Mouse (Mus musculus) urinary bladder, postnatal 25 days (tissue): Measurements from ENCODE around the gene Gps2.

ENCODE experiments used
- DNase-seq: peaks from one replicate; pipeline ENCODE4 v3.0.0; 2022; ENCODE audit warnings: low spot score

Gene Gps2

DNA sequence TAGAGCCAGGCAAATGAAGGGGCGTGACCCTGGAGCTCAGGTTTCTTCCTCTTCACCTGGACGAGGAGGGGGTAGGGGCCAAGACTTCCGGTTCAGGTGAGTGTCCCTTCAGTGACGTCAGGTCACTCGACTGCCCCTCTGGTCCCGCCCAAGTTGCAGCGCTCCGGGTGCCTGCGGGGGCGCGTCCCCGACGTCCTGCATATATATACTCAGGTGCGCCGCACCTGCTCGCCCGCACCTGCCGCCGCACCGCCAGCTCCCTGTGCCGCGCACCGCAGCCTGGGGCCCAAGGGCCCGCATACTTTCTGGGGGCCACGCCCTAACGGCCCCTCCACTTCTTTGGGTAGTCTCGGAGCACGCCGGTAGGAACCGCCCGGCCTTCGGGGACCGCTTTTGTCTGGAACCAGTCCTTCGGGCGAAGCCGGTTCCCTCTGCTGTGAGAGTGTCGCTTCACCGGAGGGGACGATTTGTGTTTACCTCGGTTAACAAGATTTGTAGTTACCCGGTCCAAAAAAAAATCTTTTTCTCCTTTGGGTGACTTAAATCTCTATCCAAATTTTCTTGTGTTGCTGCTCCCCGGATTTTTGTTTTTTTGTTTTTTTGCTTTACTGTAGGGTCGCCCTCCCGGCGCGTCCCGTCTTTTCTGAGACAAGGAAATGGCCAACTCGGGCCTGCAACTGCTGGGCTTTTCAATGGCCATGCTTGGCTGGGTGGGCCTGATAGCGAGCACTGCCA lies 51.8 kb downstream of the Gps2 start:
- peak; percentile 42 for DNase-seq
